Mouse (Mus musculus) CH12.LX (cell line): ENCODE measurements around the gene Slc6a9. TPM values are rescaled to one million over a fixed set of nuclear protein-coding genes. Genes with fewer than 3 reads are reported as not detected.
A peak's percentile ranks its signal among the peaks of the same experiment; 100 is the strongest.

Experiments
- DNase-seq: peaks from one replicate; pipeline ENCODE4 v3.0.0-alpha.2; 2013; ENCODE audit errors: extremely low read depth
- H3K27ac ChIP-seq: 2 replicates; pipeline ENCODE4 v1.5.1; 2012; ENCODE audit warnings: low read depth, mild to moderate bottlenecking, control low read depth, moderate library complexity; ENCODE audit not compliant: insufficient read depth
- H3K27me3 ChIP-seq: replicated peaks from 2 replicates; pipeline ENCODE3; 2012; ENCODE audit warnings: inconsistent platforms
- H3K36me3 ChIP-seq, 2 experiments: replicated peaks in 1 of 2; 2 replicates each; pipeline versions ENCODE3 to v1.6.1; 2012; ENCODE audit warnings: inconsistent platforms in 1 of 2, low read length in 1 of 2, mild to moderate bottlenecking in 1 of 2, mixed read lengths in 1 of 2, moderate library complexity in 1 of 2; ENCODE audit not compliant: control insufficient read depth in 1 of 2, insufficient read depth in 1 of 2
- H3K4me1 ChIP-seq, 2 experiments: 2 replicates each; pipeline ENCODE4 v1.6.1; 2012; ENCODE audit warnings: inconsistent platforms in 1 of 2, moderate library complexity in 1 of 2; ENCODE audit not compliant: insufficient read depth in 2 of 2, control insufficient read depth in 1 of 2
- H3K4me2 ChIP-seq: 2 replicates; pipeline ENCODE4 v1.6.1; 2012; ENCODE audit warnings: low read depth, mild to moderate bottlenecking, control low read depth; ENCODE audit not compliant: poor library complexity, insufficient read depth, severe bottlenecking
- H3K4me3 ChIP-seq, 3 experiments: fragments of 150-350 bp in 1 of 3; sonication (generic) in 1 of 3; replicated peaks in 1 of 3; 2 replicates each; pipeline versions ENCODE3 to v1.5.1; 2011 to 2012; ENCODE audit warnings: low read depth in 2 of 3, low read length in 2 of 3, mild to moderate bottlenecking in 2 of 3, moderate library complexity in 2 of 3, control low read depth in 1 of 3, improper control_type of control experiment in 1 of 3, inconsistent platforms in 1 of 3, mixed read lengths in 1 of 3; ENCODE audit not compliant: poor library complexity in 1 of 3
- H3K79me2 ChIP-seq: replicated peaks from 2 replicates; pipeline ENCODE4 v1.6.1; 2012; ENCODE audit warnings: mild to moderate bottlenecking, moderate library complexity; ENCODE audit not compliant: control insufficient read depth, poor library complexity, insufficient read depth, severe bottlenecking; ENCODE audit errors: extremely low read depth
- H3K9ac ChIP-seq: 2 replicates; pipeline ENCODE4 v1.6.1; 2012; ENCODE audit warnings: low read depth, mild to moderate bottlenecking, control low read depth, moderate library complexity; ENCODE audit not compliant: insufficient read depth
- H3K9me3 ChIP-seq: replicated peaks from 2 replicates; pipeline ENCODE3; 2012; ENCODE audit warnings: low read length, inconsistent platforms, mixed read lengths
- CHD1 ChIP-seq: IDR thresholded peaks from 2 replicates; pipeline ENCODE4 v1.6.1; 2012; ENCODE audit warnings: low read depth, low read length, improper control_type of control experiment, inconsistent platforms
- CTCF ChIP-seq, 2 experiments: IDR thresholded peaks in 1 of 2; conservative IDR thresholded peaks in 1 of 2; 2 replicates each; pipeline ENCODE4 v1.5.1; 2011 to 2012; ENCODE audit warnings: low read depth in 2 of 2, low read length in 2 of 2, improper control_type of control experiment in 1 of 2, inconsistent platforms in 1 of 2, mild to moderate bottlenecking in 1 of 2, moderate library complexity in 1 of 2
- HCFC1 ChIP-seq: IDR thresholded peaks from 2 replicates; pipeline ENCODE4 v1.6.1; 2012; ENCODE audit warnings: low read depth, mild to moderate bottlenecking, inconsistent platforms, low read length, improper control_type of control experiment
- IRF4 ChIP-seq: IDR thresholded peaks from 2 replicates; pipeline ENCODE4 v1.6.1; 2014; ENCODE audit warnings: low read depth, mild to moderate bottlenecking, inconsistent platforms, low read length, improper control_type of control experiment
- JUN ChIP-seq: IDR thresholded peaks from 2 replicates; pipeline ENCODE4 v1.6.1; 2011; ENCODE audit warnings: low read depth, mild to moderate bottlenecking, low read length, improper control_type of control experiment, moderate library complexity; ENCODE audit not compliant: insufficient read depth
- KAT2A ChIP-seq: IDR thresholded peaks from 2 replicates; pipeline ENCODE4 v1.6.1; 2012; ENCODE audit warnings: low read length, improper control_type of control experiment, inconsistent platforms; ENCODE audit not compliant: insufficient replicate concordance
- MAX ChIP-seq: IDR thresholded peaks from 2 replicates; pipeline ENCODE4 v1.6.1; 2011; ENCODE audit warnings: low read length, improper control_type of control experiment
- MAZ ChIP-seq: IDR thresholded peaks from 2 replicates; pipeline ENCODE4 v1.6.1; 2012; ENCODE audit warnings: low read depth, mild to moderate bottlenecking, inconsistent platforms, low read length, improper control_type of control experiment, moderate library complexity
- MEF2A ChIP-seq: IDR thresholded peaks from 2 replicates; pipeline ENCODE4 v1.6.1; 2014; ENCODE audit warnings: low read depth, mild to moderate bottlenecking, inconsistent platforms, low read length, improper control_type of control experiment, borderline replicate concordance
- MXI1 ChIP-seq: IDR thresholded peaks from 2 replicates; pipeline ENCODE4 v1.6.1; 2011; ENCODE audit warnings: mild to moderate bottlenecking, low read depth, low read length, improper control_type of control experiment
- MYC ChIP-seq: IDR thresholded peaks from 2 replicates; pipeline ENCODE4 v1.6.1; 2011; ENCODE audit warnings: low read depth, mild to moderate bottlenecking, improper control_type of control experiment, low read length
- NELFE ChIP-seq: IDR thresholded peaks from 2 replicates; pipeline ENCODE4 v1.6.1; 2011; ENCODE audit warnings: low read depth, low read length, improper control_type of control experiment
- NRF1 ChIP-seq: IDR thresholded peaks from 2 replicates; pipeline ENCODE4 v1.6.1; 2014; ENCODE audit warnings: low read depth, mild to moderate bottlenecking, inconsistent platforms, low read length, improper control_type of control experiment, moderate library complexity
- SIN3A ChIP-seq: IDR thresholded peaks from 2 replicates; pipeline ENCODE4 v1.6.1; 2012; ENCODE audit warnings: low read length, improper control_type of control experiment, inconsistent platforms
- TBP ChIP-seq: conservative IDR thresholded peaks from 2 replicates; pipeline ENCODE4 v1.6.1; 2011; ENCODE audit warnings: low read depth, low read length, improper control_type of control experiment
- TCF12 ChIP-seq: IDR thresholded peaks from 2 replicates; pipeline ENCODE4 v1.6.1; 2014; ENCODE audit warnings: low read depth, mild to moderate bottlenecking, inconsistent platforms, low read length, improper control_type of control experiment
- UBTF ChIP-seq: IDR thresholded peaks from 2 replicates; pipeline ENCODE4 v1.6.1; 2012; ENCODE audit warnings: low read depth, mild to moderate bottlenecking, inconsistent platforms, low read length, improper control_type of control experiment, moderate library complexity
- USF1 ChIP-seq: IDR thresholded peaks from 2 replicates; pipeline ENCODE4 v1.6.1; 2014; ENCODE audit warnings: low read depth, mild to moderate bottlenecking, inconsistent platforms, low read length, improper control_type of control experiment
- ZC3H11A ChIP-seq: IDR thresholded peaks from 2 replicates; pipeline ENCODE4 v1.6.1; 2012; ENCODE audit warnings: low read depth, mild to moderate bottlenecking, inconsistent platforms, low read length, improper control_type of control experiment
- ZMIZ1 ChIP-seq: IDR thresholded peaks from 2 replicates; pipeline ENCODE4 v1.6.1; 2012; ENCODE audit warnings: low read depth, mild to moderate bottlenecking, inconsistent platforms, low read length, improper control_type of control experiment
- dilution Hi-C: fragments of 300-500 bp; cut with MboI; formaldehyde crosslinking; loops from 2 replicates; pipeline ENCODE4 v1.14.3; 2020; ENCODE audit warnings: low sequenced_read_pairs; ENCODE audit not compliant: extremely low pct_unique_long_range_greater_than_20kb, extremely low pct_ligation_motif_present
- in situ Hi-C: fragments of 300-500 bp; cut with MboI; formaldehyde crosslinking; loops from 3 replicates; pipeline ENCODE4 v1.14.3; 2019; ENCODE audit warnings: low sequenced_read_pairs, low pct_ligation_motif_present, low pct_unique_long_range_greater_than_20kb, mixed read lengths
- polyA plus RNA-seq: library from polyadenylated mRNA; unstranded; fragments of >175 nt; gene quantifications from 2 replicates; pipeline ENCODE4 v1.2.1, GENCODE M21; 2012; ENCODE audit warnings: low read depth; ENCODE audit not compliant: insufficient read length
- total RNA-seq, 2 experiments: library from RNA; depleted of rRNA; stranded (reverse); fragments of 300-350 nt in 1 of 2; fragments of >200 nt in 1 of 2; gene quantifications; 2 replicates each; pipeline ENCODE4 v1.2.3; 2012 to 2014

The Slc6a9 gene
- total and polyA plus RNA-seq, 3 experiments = 4.0 to 15.6 (median 9.1) TPM

DNA sequence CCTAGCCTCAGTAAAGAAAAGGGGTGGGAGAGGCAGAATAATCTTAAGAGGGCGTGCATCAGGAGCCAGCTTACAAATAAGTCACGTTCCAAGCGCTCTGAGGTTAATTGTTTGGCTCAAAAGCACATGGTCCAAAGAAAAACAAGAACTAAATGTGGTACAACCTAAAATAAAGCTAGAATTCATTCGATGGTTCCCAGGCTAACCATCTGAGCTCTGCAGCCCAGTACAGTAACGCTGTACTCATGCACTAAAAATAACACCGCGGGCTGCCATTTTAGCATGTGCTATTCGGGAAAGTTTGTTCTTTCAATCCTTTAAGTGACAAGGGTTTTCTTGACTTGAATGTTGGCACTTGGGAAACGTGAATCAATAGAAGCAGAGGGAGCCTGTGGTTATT, 26.3 kb downstream of the Slc6a9 start:
- Histone ChIP-seq H3K9me3 (no peaks in the 10 kb centered on the region), H3K27me3 (no peaks in the 10 kb centered on the region), H3K79me2 (no peaks in the 10 kb centered on the region), H3K27ac (no peak overlapping the region), H3K4me2 (no peak overlapping the region), H3K9ac (no peak overlapping the region), H3K4me3 (no peak overlapping the region), H3K36me3 (peaks cover 65 to 95% of the 10 kb centered on the region in 2 experiments), H3K4me1 (peaks cover 14 to 22% of the 10 kb centered on the region in 2 experiments)
- TF ChIP-seq NELFE (no peak), MXI1 (no peak), TCF12 (no peak), HCFC1 (no peak), ZMIZ1 (no peak), USF1 (no peak), NRF1 (no peak), MAZ (no peak), CHD1 (no peak)
- in situ Hi-C loops (no loop called here), dilution Hi-C loops (no loop called here)
- DNase-seq = no peak

DNA sequence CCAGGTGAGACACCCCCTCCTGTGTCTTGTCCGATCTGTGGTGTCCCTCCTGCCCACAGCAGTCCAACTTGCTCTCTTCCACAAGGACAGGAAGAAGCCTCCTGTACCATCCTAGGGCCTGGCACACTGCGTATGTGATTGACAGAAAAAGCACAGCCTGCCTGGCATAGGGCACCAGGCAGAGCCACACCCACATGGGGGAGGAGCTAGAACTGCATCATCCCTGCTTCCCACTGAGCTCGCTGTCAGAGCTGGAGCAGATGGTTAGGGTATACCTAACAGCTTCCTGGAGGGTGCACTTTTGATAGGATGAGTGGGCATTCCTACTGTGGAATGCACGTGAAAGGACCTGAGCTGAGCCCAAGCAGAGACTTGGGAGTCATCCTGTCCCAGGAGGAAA, 28.5 kb downstream of the Slc6a9 start:
- in situ Hi-C loops (no loop called here), dilution Hi-C loops (no loop called here)
- Histone ChIP-seq H3K79me2 (no peaks in the 10 kb centered on the region), H3K9me3 (no peaks in the 10 kb centered on the region), H3K27me3 (no peaks in the 10 kb centered on the region), H3K9ac (no peak overlapping the region), H3K4me1 (peaks cover 14 to 22% of the 10 kb centered on the region in 2 experiments), H3K4me3 (no peak overlapping the region), H3K27ac (no peak overlapping the region), H3K36me3 (peaks cover 63 to 96% of the 10 kb centered on the region in 2 experiments), H3K4me2 (no peak overlapping the region)
- peak; percentile 43 for DNase-seq
- TF ChIP-seq CTCF (conservative IDR thresholded peaks at IDR 0.05 in 1 of 2, IDR thresholded peaks at IDR 0.05 in 1 of 2; ENCODE audit: low read depth in 2 of 2, low read length in 2 of 2) = no peak
- no peak for TF ChIP-seq UBTF
- TF ChIP-seq SIN3A = no peak
- TF ChIP-seq MYC = no peak
- no peak for TF ChIP-seq MEF2A
- TF ChIP-seq USF1 = no peak
- TF ChIP-seq ZC3H11A = no peak
- no peak for TF ChIP-seq MXI1
- no peak for TF ChIP-seq IRF4
- no peak for TF ChIP-seq JUN
- no peak for TF ChIP-seq TBP
- TF ChIP-seq KAT2A = no peak
- TF ChIP-seq MAX = no peak
- no peak for TF ChIP-seq CHD1
